In the genomic region with DNA sequence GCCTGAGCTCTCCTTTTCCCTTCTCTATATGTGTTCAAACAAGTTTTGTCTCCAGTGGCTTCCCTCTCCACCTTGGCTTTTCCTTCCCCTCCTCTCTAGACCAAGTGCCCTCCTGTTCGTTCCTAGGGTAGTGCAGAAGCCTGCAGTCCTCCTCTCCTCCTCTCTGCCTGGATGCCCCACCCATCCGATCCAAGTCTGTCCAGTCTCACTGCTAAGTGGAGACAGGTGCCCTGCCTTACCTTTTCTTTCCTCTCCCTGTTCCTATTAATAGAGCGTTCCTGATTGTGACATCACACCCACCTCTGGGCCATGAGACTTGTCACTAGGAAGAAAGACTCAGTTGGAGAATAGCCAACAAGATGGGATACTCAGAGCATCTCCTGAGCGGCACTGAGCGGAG, we compare ENCODE assay signal across 28 mouse cellular contexts. TPM values are rescaled to one million over a fixed set of nuclear protein-coding genes. Genes with fewer than 3 reads are reported as not detected.
A peak's percentile ranks its signal among the peaks of the same experiment; 100 is the strongest.
DNase-seq lines count a peak whose midpoint lies in the region; ATAC-seq and TF ChIP-seq lines count a peak whose summit lies in the region.
"Had no signal": no experiment of that assay in that cellular context is flagged by ENCODE, and none has a peak within 500 bp of the region (broad histone marks: within the 10 kb centered on the region; RNA-seq: fewer than 3 reads in every experiment).

No protein-coding gene starts in this region.

- no peak for TF ChIP-seq POLR2A in heart, adult 2 months (IDR thresholded peaks at IDR 0.05; ENCODE audit: insufficient read depth, low read depth, low read length)
- peak; percentile 72; the same call in 1 of the 2 replicates for TF ChIP-seq POLR2A in testis, adult 2 months (IDR thresholded peaks at IDR 0.05; ENCODE audit: control insufficient read depth, low read depth, low read length)

- H3K27me3 ChIP-seq in heart, embryonic 12.5 days (replicated peaks) = no peaks in the 10 kb centered on the region
- H3K27me3 ChIP-seq in heart, adult 2 months (ENCODE audit: control insufficient read depth, insufficient read depth, low read length) = no peaks in the 10 kb centered on the region
- no peaks in the 10 kb centered on the region for H3K27me3 ChIP-seq in limb, embryonic 15.5 days
- no peaks in the 10 kb centered on the region for H3K27me3 ChIP-seq in limb, embryonic 10.5 days (ENCODE audit: low read depth, poor library complexity, severe bottlenecking)
- H3K27me3 ChIP-seq in testis, adult 2 months (ENCODE audit: control insufficient read depth, insufficient read depth, low read length) = no peaks in the 10 kb centered on the region
- H3K27me3 ChIP-seq in embryonic facial prominence, embryonic 10.5 days (replicated peaks; ENCODE audit: low read depth, poor library complexity, severe bottlenecking) = no peaks in the 10 kb centered on the region
- H3K27me3 ChIP-seq: embryonic facial prominence, embryonic 12.5 days; embryonic facial prominence, embryonic 15.5 days; heart, embryonic 15.5 days had no signal

- 77% methylated on average over 5 of the region's 5 CpGs for WGBS in heart, embryonic 12.5 days
- WGBS in heart, adult 2 months = 70% methylated on average over 5 of the region's 5 CpGs
- WGBS in limb, embryonic 15.5 days = 83% methylated on average over 5 of the region's 5 CpGs
- 94% methylated on average over 5 of the region's 5 CpGs for WGBS in limb, embryonic 10.5 days
- WGBS in embryonic facial prominence, embryonic 10.5 days = 91% methylated on average over 5 of the region's 5 CpGs

- no peak for ATAC-seq in heart, embryonic 12.5 days (ENCODE audit: insufficient number of reproducible peaks, low FRiP score)
- ATAC-seq in limb, embryonic 15.5 days (ENCODE audit: insufficient number of reproducible peaks, low FRiP score, low TSS enrichment, low read depth) = no peak
- ATAC-seq: activated CD4-positive, CD25-positive, alpha-beta regulatory T cell, adult 4 months; forebrain, embryonic 14.5 days; forebrain, postnatal 0 days; hindbrain, embryonic 16.5 days had no signal

- TF ChIP-seq CTCF in heart, adult 2 months (IDR thresholded peaks at IDR 0.05) = no peak
- no peak for TF ChIP-seq CTCF in testis, adult 2 months (IDR thresholded peaks at IDR 0.05; ENCODE audit: control insufficient read depth, insufficient read depth, insufficient replicate concordance, low read depth, low read length)

- peaks cover 54% of the 10 kb centered on the region for H3K36me3 ChIP-seq in heart, embryonic 12.5 days
- H3K36me3 ChIP-seq in heart, adult 2 months (ENCODE audit: control insufficient read depth, insufficient read depth, low read length) = peaks cover 2% of the 10 kb centered on the region; the same call in 1 of the 2 replicates
- peaks cover 57% of the 10 kb centered on the region for H3K36me3 ChIP-seq in limb, embryonic 15.5 days
- H3K36me3 ChIP-seq in limb, embryonic 10.5 days = peaks cover 65% of the 10 kb centered on the region
- H3K36me3 ChIP-seq in testis, adult 2 months (ENCODE audit: control insufficient read depth, insufficient read depth, low read length) = peaks cover 7% of the 10 kb centered on the region
- H3K36me3 ChIP-seq in embryonic facial prominence, embryonic 10.5 days (replicated peaks) = peaks cover 68% of the 10 kb centered on the region

- no peak overlapping the region for H3K4me2 ChIP-seq in heart, embryonic 12.5 days
- H3K4me2 ChIP-seq in limb, embryonic 15.5 days = no peak overlapping the region
- H3K4me2 ChIP-seq: embryonic facial prominence, embryonic 12.5 days; embryonic facial prominence, embryonic 15.5 days; heart, embryonic 15.5 days had no signal

- H3K9ac ChIP-seq in heart, embryonic 12.5 days = peak overlapping the region; percentile 43; the same call in 1 of the 2 replicates
- no peak overlapping the region for H3K9ac ChIP-seq in heart, adult 2 months (ENCODE audit: low read depth, low read length)
- peak overlapping the region; percentile 20; the same call in 1 of the 2 replicates for H3K9ac ChIP-seq in limb, embryonic 15.5 days
- H3K9ac ChIP-seq: embryonic facial prominence, embryonic 15.5 days; forebrain, postnatal 0 days; heart, embryonic 15.5 days had no signal

- DNase-seq in heart, adult 2 months = no peak
- DNase-seq in limb, embryonic 10.5 days (ENCODE audit: low spot score) = no peak
- no peak for DNase-seq in testis, postnatal 14 days (ENCODE audit: low spot score)
- DNase-seq in right cerebral cortex, adult 18-20 months = no peak
- no peak for DNase-seq in embryonic facial prominence, embryonic 10.5 days (ENCODE audit: low spot score)
- DNase-seq: adrenal gland, adult 8-10 months; adrenal gland, postnatal 25 days; cerebellum, adult 11-12 months; cerebellum, adult 8-10 months; cerebellum, postnatal 14 days; forebrain, postnatal 0 days; gastrocnemius, postnatal 25 days; heart, adult 18-20 months; heart, postnatal 10 days; heart, postnatal 4 days had no signal

- 0 out of 2 replicates have a peak, but pooled peaks cover 2% of the 10 kb centered on the region for H3K79me2 ChIP-seq in heart, adult 2 months (replicated peaks; ENCODE audit: control insufficient read depth, insufficient read depth, low read length)

- TF ChIP-seq EP300 in heart, adult 2 months (IDR thresholded peaks at IDR 0.05; ENCODE audit: insufficient read depth, low read depth, low read length) = no peak

- H3K4me3 ChIP-seq in heart, embryonic 12.5 days = no peak overlapping the region
- H3K4me3 ChIP-seq in heart, adult 2 months = no peak overlapping the region
- H3K4me3 ChIP-seq in limb, embryonic 15.5 days = no peak overlapping the region
- H3K4me3 ChIP-seq in limb, embryonic 10.5 days = no peak overlapping the region
- H3K4me3 ChIP-seq in testis, adult 2 months (ENCODE audit: control insufficient read depth, low read depth, low read length) = peak overlapping the region; percentile 86
- no peak overlapping the region for H3K4me3 ChIP-seq in embryonic facial prominence, embryonic 10.5 days
- H3K4me3 ChIP-seq: embryonic facial prominence, embryonic 12.5 days; embryonic facial prominence, embryonic 15.5 days; heart, embryonic 10.5 days; heart, embryonic 15.5 days had no signal

- peaks cover 39% of the 10 kb centered on the region for H3K4me1 ChIP-seq in heart, embryonic 12.5 days (replicated peaks)
- peaks cover 4% of the 10 kb centered on the region for H3K4me1 ChIP-seq in heart, adult 2 months (ENCODE audit: control insufficient read depth, insufficient read depth, low read length)
- H3K4me1 ChIP-seq in limb, embryonic 15.5 days = peaks cover 32% of the 10 kb centered on the region
- H3K4me1 ChIP-seq in limb, embryonic 10.5 days = peaks cover 29% of the 10 kb centered on the region
- H3K4me1 ChIP-seq in testis, adult 2 months (ENCODE audit: control insufficient read depth, insufficient read depth, low read length) = peaks cover 12% of the 10 kb centered on the region
- H3K4me1 ChIP-seq in embryonic facial prominence, embryonic 10.5 days = peaks cover 39% of the 10 kb centered on the region

- no peak overlapping the region for H3K27ac ChIP-seq in heart, embryonic 12.5 days (ENCODE audit: poor library complexity, severe bottlenecking)
- H3K27ac ChIP-seq in heart, adult 2 months = no peak overlapping the region
- no peak overlapping the region for H3K27ac ChIP-seq in limb, embryonic 15.5 days
- no peak overlapping the region for H3K27ac ChIP-seq in limb, embryonic 10.5 days
- peak overlapping the region; percentile 66 for H3K27ac ChIP-seq in testis, adult 2 months (ENCODE audit: control insufficient read depth, insufficient read depth, low read depth, low read length)
- no peak overlapping the region for H3K27ac ChIP-seq in embryonic facial prominence, embryonic 10.5 days (replicated peaks)
- H3K27ac ChIP-seq: embryonic facial prominence, embryonic 12.5 days; embryonic facial prominence, embryonic 15.5 days; heart, embryonic 10.5 days; heart, embryonic 15.5 days had no signal

- intact Hi-C loops in heart, adult 2 months (cut with DNase I) = loop anchor here (5.0 kb wide), 1 partner anchor 112 kb away; a partner anchor contains a TSS

- no peaks in the 10 kb centered on the region for H3K9me3 ChIP-seq in heart, embryonic 12.5 days (replicated peaks)
- no peaks in the 10 kb centered on the region for H3K9me3 ChIP-seq in limb, embryonic 15.5 days
- no peaks in the 10 kb centered on the region for H3K9me3 ChIP-seq in limb, embryonic 10.5 days (replicated peaks)
- no peaks in the 10 kb centered on the region for H3K9me3 ChIP-seq in embryonic facial prominence, embryonic 10.5 days
- H3K9me3 ChIP-seq: embryonic facial prominence, embryonic 12.5 days; embryonic facial prominence, embryonic 15.5 days; heart, embryonic 10.5 days; heart, embryonic 15.5 days had no signal

RNA-seq across cellular contexts. Expression of a gene that starts 3.4 kb away (rescaled TPM):
- polyA plus RNA-seq in heart, embryonic 12.5 days (2016; fragmentation: Nextera tagmentation; extraction: Ambion mirVana) = 27.7 and 29.9 TPM in 2 replicates
- total RNA-seq in heart, adult 2 months (2021) = 10 to 100 TPM; 15.8 to 16.9 TPM
- polyA plus RNA-seq in heart, adult 2 months (2012; rRNA removed) = 12.5 and 17.8 TPM in 2 replicates
- 40.8 and 42.9 TPM in 2 replicates for polyA plus RNA-seq in limb, embryonic 15.5 days (2015; fragmentation: Nextera tagmentation; extraction: Ambion mirVana)
- polyA plus RNA-seq in limb, embryonic 10.5 days (2016; fragmentation: Nextera tagmentation; extraction: Ambion mirVana) = 41.9 and 43.6 TPM in 2 replicates
- 82.6 and 84.1 TPM in 2 replicates for polyA plus RNA-seq in testis, adult 2 months (2012; rRNA removed)
- polyA plus RNA-seq in embryonic facial prominence, embryonic 10.5 days (2016; fragmentation: Nextera tagmentation; extraction: Ambion mirVana) = 42.1 and 44.6 TPM in 2 replicates

RNA-seq across cellular contexts. Expression of a gene that starts 3.6 kb away (rescaled TPM):
- polyA plus RNA-seq in heart, embryonic 12.5 days (2016; fragmentation: Nextera tagmentation; extraction: Ambion mirVana) = 57.3 and 57.9 TPM in 2 replicates
- total RNA-seq in heart, adult 2 months (2021) = 10 to 100 TPM; 45.2 to 48.2 TPM
- polyA plus RNA-seq in heart, adult 2 months (2012; rRNA removed) = 25.0 and 25.1 TPM in 2 replicates
- polyA plus RNA-seq in limb, embryonic 15.5 days (2015; fragmentation: Nextera tagmentation; extraction: Ambion mirVana) = 60.1 and 62.1 TPM in 2 replicates
- polyA plus RNA-seq in limb, embryonic 10.5 days (2016; fragmentation: Nextera tagmentation; extraction: Ambion mirVana) = 98.7 and 133 TPM in 2 replicates
- polyA plus RNA-seq in testis, adult 2 months (2012; rRNA removed) = 22.5 and 27.7 TPM in 2 replicates
- 119 and 129 TPM in 2 replicates for polyA plus RNA-seq in embryonic facial prominence, embryonic 10.5 days (2016; fragmentation: Nextera tagmentation; extraction: Ambion mirVana)

RNA-seq across cellular contexts. Expression of a gene that starts 13.8 kb away (rescaled TPM):
- polyA plus RNA-seq in heart, embryonic 12.5 days (2016; fragmentation: Nextera tagmentation; extraction: Ambion mirVana) = 0.28 and 0.42 TPM in 2 replicates
- total RNA-seq in heart, adult 2 months (2021) = not detected
- polyA plus RNA-seq in heart, adult 2 months (2012; rRNA removed) = not detected in 2 replicates
- 0.42 TPM in 1 of 2 replicates, not detected in the other for polyA plus RNA-seq in limb, embryonic 15.5 days (2015; fragmentation: Nextera tagmentation; extraction: Ambion mirVana)
- polyA plus RNA-seq in limb, embryonic 10.5 days (2016; fragmentation: Nextera tagmentation; extraction: Ambion mirVana) = 0.21 TPM in 1 of 2 replicates, not detected in the other
- polyA plus RNA-seq in testis, adult 2 months (2012; rRNA removed) = 0.14 and 0.18 TPM in 2 replicates
- polyA plus RNA-seq in embryonic facial prominence, embryonic 10.5 days (2016; fragmentation: Nextera tagmentation; extraction: Ambion mirVana) = 0.13 and 0.36 TPM in 2 replicates
- total RNA-seq: adrenal gland, postnatal 25 days; gastrocnemius, adult 8-10 months; gastrocnemius, postnatal 25 days; heart, adult 18-20 months; heart, postnatal 10 days; heart, postnatal 4 days had no signal
- polyA plus RNA-seq: activated CD4-positive, CD25-positive, alpha-beta regulatory T cell, adult 4 months; embryonic facial prominence, embryonic 12.5 days; forebrain, embryonic 11.5 days; forebrain, embryonic 14.5 days; hindbrain, embryonic 11.5 days had no signal

RNA-seq across cellular contexts. Expression of a gene that starts 37.9 kb away (rescaled TPM):
- 10.6 and 11.3 TPM in 2 replicates for polyA plus RNA-seq in heart, embryonic 12.5 days (2016; fragmentation: Nextera tagmentation; extraction: Ambion mirVana)
- 10 to 100 TPM; 41.8 to 47.5 TPM for total RNA-seq in heart, adult 2 months (2021)
- polyA plus RNA-seq in heart, adult 2 months (2012; rRNA removed) = 29.2 and 34.6 TPM in 2 replicates
- polyA plus RNA-seq in limb, embryonic 15.5 days (2015; fragmentation: Nextera tagmentation; extraction: Ambion mirVana) = 11.0 and 11.3 TPM in 2 replicates
- polyA plus RNA-seq in limb, embryonic 10.5 days (2016; fragmentation: Nextera tagmentation; extraction: Ambion mirVana) = 15.9 and 16.5 TPM in 2 replicates
- 6.8 and 7.0 TPM in 2 replicates for polyA plus RNA-seq in testis, adult 2 months (2012; rRNA removed)
- polyA plus RNA-seq in embryonic facial prominence, embryonic 10.5 days (2016; fragmentation: Nextera tagmentation; extraction: Ambion mirVana) = 12.1 and 12.4 TPM in 2 replicates

RNA-seq across cellular contexts. Expression of a gene that starts 44.2 kb away (rescaled TPM):
- polyA plus RNA-seq in heart, embryonic 12.5 days (2016; fragmentation: Nextera tagmentation; extraction: Ambion mirVana) = 83.3 and 86.9 TPM in 2 replicates
- 10 to 100 TPM; 75.5 to 77.6 TPM for total RNA-seq in heart, adult 2 months (2021)
- 49.1 and 61.1 TPM in 2 replicates for polyA plus RNA-seq in heart, adult 2 months (2012; rRNA removed)
- polyA plus RNA-seq in limb, embryonic 15.5 days (2015; fragmentation: Nextera tagmentation; extraction: Ambion mirVana) = 80.7 and 84.4 TPM in 2 replicates
- polyA plus RNA-seq in limb, embryonic 10.5 days (2016; fragmentation: Nextera tagmentation; extraction: Ambion mirVana) = 64.2 and 91.3 TPM in 2 replicates
- 138 and 141 TPM in 2 replicates for polyA plus RNA-seq in testis, adult 2 months (2012; rRNA removed)
- polyA plus RNA-seq in embryonic facial prominence, embryonic 10.5 days (2016; fragmentation: Nextera tagmentation; extraction: Ambion mirVana) = 77.3 and 85.9 TPM in 2 replicates
